Mouse (Mus musculus) hematopoietic multipotent progenitor cell, adult 10-12 weeks (in vitro differentiated cells): ENCODE results near the gene Olfr1044. TPM values are rescaled to one million over a fixed set of nuclear protein-coding genes. Genes with fewer than 3 reads are reported as not detected.

Experiments used
- polyA plus RNA-seq: library from polyadenylated mRNA; stranded (reverse); fragments of >175 nt; gene quantifications from 2 replicates; pipeline ENCODE4 v1.2.3, GENCODE M21; 2012; ENCODE audit warnings: low replicate concordance

Olfr1044 gene
- 0.09 TPM in 1 of 2 replicates, not detected in the other for polyA plus RNA-seq

GRCm38 (mm10) chr2:86177720-86178119 lies at the start of gene Olfr1044:
Gene Olfr1044 (minus strand): TSS chr2:86177820.

GRCm38 (mm10) chr2:86219214-86219613 lies 41.6 kb upstream of the Olfr1044 start, which contains the start of gene Olfr1046:
Gene Olfr1046 (minus strand): TSS chr2:86219314.

GRCm38 (mm10) chr2:86202909-86203308 lies 25.3 kb upstream of the Olfr1044 start, which contains the start of gene Olfr1045:
Gene Olfr1045 (minus strand): TSS chr2:86203009.

GRCm38 (mm10) chr2:86185583-86185982 lies 8.0 kb upstream of the Olfr1044 start, which contains the start of gene Olfr52:
Gene Olfr52 (minus strand): TSS chr2:86185683.

GRCm38 (mm10) chr2:86167422-86167821 lies 10.2 kb downstream of the Olfr1044 start, which contains the start of gene Olfr1043:
Gene Olfr1043 (minus strand): TSS chr2:86167522.

GRCm38 (mm10) chr2:86161738-86162137 lies 15.9 kb downstream of the Olfr1044 start, which contains the start of gene Olfr1042:
Gene Olfr1042 (minus strand): TSS chr2:86161838.

GRCm38 (mm10) chr2:86146632-86147031 lies 31.0 kb downstream of the Olfr1044 start, which contains the start of gene Olfr1040:
Gene Olfr1040 (minus strand): TSS chr2:86146732.

GRCm38 (mm10) chr2:86135828-86136227 lies 41.8 kb downstream of the Olfr1044 start, which contains the start of gene Olfr1039:
Gene Olfr1039 (minus strand): TSS chr2:86135928.

Other genes starting within 250 kb of the Olfr1044 start
- not detected in 2 replicates for gene Olfr1028, start 227.4 kb downstream of the Olfr1044 start, polyA plus RNA-seq
- not detected in 2 replicates for gene Olfr1029, start 203.9 kb downstream of the Olfr1044 start, polyA plus RNA-seq
- not detected in 2 replicates for gene Olfr1030, start 198.5 kb downstream of the Olfr1044 start, polyA plus RNA-seq
- gene Olfr1031, start 187.5 kb downstream of the Olfr1044 start, polyA plus RNA-seq = not detected in 2 replicates
- gene Olfr1032, start 172.3 kb downstream of the Olfr1044 start, polyA plus RNA-seq = not detected in 2 replicates
- not detected in 2 replicates for gene Olfr1033, start 157.2 kb downstream of the Olfr1044 start, polyA plus RNA-seq
- not detected in 2 replicates for gene Olfr1034, start 132.0 kb downstream of the Olfr1044 start, polyA plus RNA-seq
- gene Olfr1036, start 103.8 kb downstream of the Olfr1044 start, polyA plus RNA-seq = not detected in 2 replicates
- gene Olfr1037, start 90.4 kb downstream of the Olfr1044 start, polyA plus RNA-seq = not detected in 2 replicates
- not detected in 2 replicates for gene Olfr1039, start 41.9 kb downstream of the Olfr1044 start, polyA plus RNA-seq
- gene Olfr1040, start 31.1 kb downstream of the Olfr1044 start, polyA plus RNA-seq = not detected in 2 replicates
- gene Olfr1042, start 16.0 kb downstream of the Olfr1044 start, polyA plus RNA-seq = not detected in 2 replicates
- gene Olfr1043, start 10.3 kb downstream of the Olfr1044 start, polyA plus RNA-seq = not detected in 2 replicates
- not detected in 2 replicates for gene Olfr52, start 7.9 kb upstream of the Olfr1044 start, polyA plus RNA-seq
- gene Olfr1045, start 25.2 kb upstream of the Olfr1044 start, polyA plus RNA-seq = not detected in 2 replicates
- gene Olfr1046, start 41.5 kb upstream of the Olfr1044 start, polyA plus RNA-seq = not detected in 2 replicates
- gene Olfr1047, start 53.6 kb upstream of the Olfr1044 start, polyA plus RNA-seq = not detected in 2 replicates
- gene Olfr1048, start 62.5 kb upstream of the Olfr1044 start, polyA plus RNA-seq = not detected in 2 replicates
- gene Olfr1049, start 80.5 kb upstream of the Olfr1044 start, polyA plus RNA-seq = not detected in 2 replicates
- gene Olfr1051, start 101.3 kb upstream of the Olfr1044 start, polyA plus RNA-seq = not detected in 2 replicates
- gene Olfr1052, start 114.6 kb upstream of the Olfr1044 start, polyA plus RNA-seq = not detected in 2 replicates
- not detected in 2 replicates for gene Olfr1053, start 137.5 kb upstream of the Olfr1044 start, polyA plus RNA-seq
- not detected in 2 replicates for gene Olfr1054, start 157.6 kb upstream of the Olfr1044 start, polyA plus RNA-seq
- gene Olfr1055, start 172.5 kb upstream of the Olfr1044 start, polyA plus RNA-seq = not detected in 2 replicates
- gene Olfr1056, start 184.6 kb upstream of the Olfr1044 start, polyA plus RNA-seq = not detected in 2 replicates
- not detected in 2 replicates for gene Olfr1057, start 200.6 kb upstream of the Olfr1044 start, polyA plus RNA-seq
- not detected in 2 replicates for gene Olfr1058, start 210.7 kb upstream of the Olfr1044 start, polyA plus RNA-seq
- not detected in 2 replicates for gene Olfr1061, start 236.2 kb upstream of the Olfr1044 start, polyA plus RNA-seq
- not detected in 2 replicates for gene Olfr1062, start 248.9 kb upstream of the Olfr1044 start, polyA plus RNA-seq